Mouse (Mus musculus) hindbrain, embryonic 11.5 days (tissue): ENCODE measurements around the gene Slc9a7. TPM values are rescaled to one million over a fixed set of nuclear protein-coding genes. Genes with fewer than 3 reads are reported as not detected.

Experiments
- ATAC-seq: fragments of 200-750 bp; cut with Nextera tagmentation; 2 replicates; pipeline ENCODE4 v1.8.0; 2017; ENCODE audit warnings: mild to moderate bottlenecking, moderate TSS enrichment, moderate library complexity; ENCODE audit not compliant: low FRiP score
- DNase-seq: peaks from one replicate; pipeline ENCODE4 v3.0.0-alpha.2; 2015; ENCODE audit warnings: low spot score
- H3K27ac ChIP-seq: fragments of 300-500 bp; sonication (generic); 2 replicates; pipeline ENCODE4 v1.5.1; 2014; ENCODE audit warnings: mild to moderate bottlenecking, low read depth, low read length
- H3K27me3 ChIP-seq: fragments of 300-500 bp; sonication (generic); 2 replicates; pipeline ENCODE4 v1.6.1; 2014; ENCODE audit warnings: mild to moderate bottlenecking, low read length, moderate library complexity, mixed read lengths; ENCODE audit not compliant: control insufficient read depth, insufficient read depth
- H3K36me3 ChIP-seq: fragments of 300-500 bp; sonication (generic); 2 replicates; pipeline ENCODE4 v1.6.1; 2014; ENCODE audit warnings: mild to moderate bottlenecking, low read length, moderate library complexity, mixed read lengths; ENCODE audit not compliant: control insufficient read depth, insufficient read depth
- H3K4me1 ChIP-seq: fragments of 300-500 bp; sonication (generic); replicated peaks from 2 replicates; pipeline ENCODE4 v1.6.1; 2014; ENCODE audit warnings: low read length, mixed read lengths; ENCODE audit not compliant: control insufficient read depth, insufficient read depth
- H3K4me2 ChIP-seq: fragments of 300-500 bp; sonication (generic); replicated peaks from 2 replicates; pipeline ENCODE4 v1.6.1; 2014; ENCODE audit warnings: mild to moderate bottlenecking, low read depth, low read length
- H3K4me3 ChIP-seq: fragments of 300-500 bp; sonication (generic); 2 replicates; pipeline ENCODE4 v1.5.1; 2014; ENCODE audit warnings: low read depth, low read length
- H3K9ac ChIP-seq: fragments of 300-500 bp; sonication (generic); 2 replicates; pipeline ENCODE4 v1.6.1; 2014; ENCODE audit warnings: low read depth, low read length
- H3K9me3 ChIP-seq: fragments of 300-500 bp; sonication (generic); 2 replicates; pipeline ENCODE4 v1.6.1; 2016; ENCODE audit warnings: low read length; ENCODE audit not compliant: control insufficient read depth
- WGBS: fragments of 180-500 bp; shearing (Covaris S2); extraction: QIAGEN DNeasy Blood & Tissue Kit; methylation state at CpG from one replicate; pipeline ENCODE4 v1.1.7; 2014; 5-methylcytosine and 5-hydroxymethylcytosine counted together
- polyA plus RNA-seq: library from polyadenylated mRNA; unstranded; fragments of >200 nt; fragmentation: Nextera tagmentation; extraction: Ambion mirVana; gene quantifications from 2 replicates; pipeline ENCODE4 v1.2.1, GENCODE M21; 2014

Gene Slc9a7
- polyA plus RNA-seq, 1 experiment from 2014 or later: 2.1 TPM

- H3K4me1 ChIP-seq: no peaks in the 10 kb centered on the region
- ATAC-seq (no peak), DNase-seq (no peak)
- WGBS: 78% methylated on average over 2 of the region's 2 CpGs
- H3K36me3 ChIP-seq: no peaks in the 10 kb centered on the region
- no peaks in the 10 kb centered on the region for H3K9me3 ChIP-seq
- no peak overlapping the region for H3K27ac ChIP-seq
- no peak overlapping the region for H3K4me3 ChIP-seq
- H3K4me2 ChIP-seq: no peak overlapping the region
- H3K9ac ChIP-seq: no peak overlapping the region
- no peaks in the 10 kb centered on the region for H3K27me3 ChIP-seq
Measured at GRCm38 (mm10) chrX:20286254-20286653, 5.4 kb downstream of the Slc9a7 start.

GRCm38 (mm10) chrX:20279424-20279823, 12.2 kb downstream of the Slc9a7 start:
- DNase-seq (no peak), ATAC-seq (no peak)
- Histone ChIP-seq H3K9ac (no peak overlapping the region), H3K4me3 (no peak overlapping the region), H3K9me3 (no peaks in the 10 kb centered on the region), H3K4me2 (no peak overlapping the region), H3K27ac (no peak overlapping the region), H3K36me3 (no peaks in the 10 kb centered on the region), H3K27me3 (no peaks in the 10 kb centered on the region), H3K4me1 (no peaks in the 10 kb centered on the region)
- 83% methylated on average over 6 of the region's 6 CpGs for WGBS

GRCm38 (mm10) chrX:20273854-20274253, 17.8 kb downstream of the Slc9a7 start:
- H3K4me1 ChIP-seq: no peaks in the 10 kb centered on the region
- no peak for ATAC-seq
- no peaks in the 10 kb centered on the region for H3K9me3 ChIP-seq
- no peak for DNase-seq
- no peak overlapping the region for H3K9ac ChIP-seq
- no peak overlapping the region for H3K27ac ChIP-seq
- H3K4me2 ChIP-seq: no peak overlapping the region
- no peak overlapping the region for H3K4me3 ChIP-seq
- no peaks in the 10 kb centered on the region for H3K36me3 ChIP-seq
- no peaks in the 10 kb centered on the region for H3K27me3 ChIP-seq

GRCm38 (mm10) chrX:20271980-20272379, 19.6 kb downstream of the Slc9a7 start:
- Histone ChIP-seq H3K4me3 (no peak overlapping the region), H3K36me3 (no peaks in the 10 kb centered on the region), H3K27ac (no peak overlapping the region), H3K27me3 (no peaks in the 10 kb centered on the region), H3K9ac (no peak overlapping the region), H3K4me2 (no peak overlapping the region), H3K4me1 (no peaks in the 10 kb centered on the region), H3K9me3 (no peaks in the 10 kb centered on the region)
- no peak for ATAC-seq
- 48% methylated on average over 1 of the region's 1 CpGs for WGBS
- DNase-seq: no peak

DNA sequence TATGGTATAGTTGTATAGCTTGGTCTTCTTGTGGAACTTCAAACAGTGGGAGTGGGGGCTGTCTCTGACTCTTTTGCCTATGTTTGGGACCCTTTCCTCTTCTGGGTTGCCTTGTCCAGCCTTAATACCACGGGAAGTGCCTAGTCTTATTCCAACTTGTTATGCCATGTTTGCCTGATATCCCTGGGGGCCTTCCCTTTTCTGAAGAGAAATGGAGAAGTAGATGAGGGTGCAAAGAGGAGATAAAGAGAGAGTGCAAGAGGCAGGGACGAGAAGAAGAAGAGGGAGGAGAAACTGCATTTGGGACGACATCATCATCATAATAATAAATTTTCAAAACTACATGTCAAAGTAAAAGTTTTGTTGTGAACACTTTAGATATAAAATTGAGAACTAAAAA, 21.6 kb downstream of the Slc9a7 start:
- ATAC-seq (no peak), DNase-seq (no peak)
- Histone ChIP-seq H3K9ac (no peak overlapping the region), H3K4me1 (no peaks in the 10 kb centered on the region), H3K27ac (no peak overlapping the region), H3K4me3 (no peak overlapping the region), H3K4me2 (no peak overlapping the region), H3K36me3 (no peaks in the 10 kb centered on the region), H3K9me3 (no peaks in the 10 kb centered on the region), H3K27me3 (no peaks in the 10 kb centered on the region)
- 82% methylated on average over 3 of the region's 3 CpGs for WGBS

DNA sequence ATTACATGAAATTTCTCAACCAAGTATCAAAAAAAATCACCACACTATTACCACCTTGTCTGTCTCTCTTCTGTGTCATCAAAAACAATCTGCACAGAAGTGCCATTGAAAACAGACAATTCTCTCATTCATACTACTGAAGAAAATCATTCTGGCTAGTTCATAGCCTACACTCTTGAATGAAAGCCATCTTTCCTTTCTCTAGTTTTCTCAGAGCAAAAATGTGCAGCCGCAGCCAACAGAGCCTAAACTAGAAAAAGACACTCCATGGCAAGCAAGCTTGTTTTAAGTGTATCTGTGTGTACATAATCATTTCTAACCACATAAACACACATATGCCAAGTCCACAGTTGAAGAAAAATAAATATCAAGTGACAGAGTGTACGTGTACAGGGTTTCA, 27.2 kb downstream of the Slc9a7 start:
- no peaks in the 10 kb centered on the region for H3K9me3 ChIP-seq
- no peak overlapping the region for H3K4me3 ChIP-seq
- no peak overlapping the region for H3K4me2 ChIP-seq
- H3K36me3 ChIP-seq: no peaks in the 10 kb centered on the region
- no peaks in the 10 kb centered on the region for H3K27me3 ChIP-seq
- no peak overlapping the region for H3K27ac ChIP-seq
- no peaks in the 10 kb centered on the region for H3K4me1 ChIP-seq
- ATAC-seq (no peak), DNase-seq (no peak)
- 80% methylated on average over 2 of the region's 2 CpGs for WGBS
- H3K9ac ChIP-seq: no peak overlapping the region

DNA sequence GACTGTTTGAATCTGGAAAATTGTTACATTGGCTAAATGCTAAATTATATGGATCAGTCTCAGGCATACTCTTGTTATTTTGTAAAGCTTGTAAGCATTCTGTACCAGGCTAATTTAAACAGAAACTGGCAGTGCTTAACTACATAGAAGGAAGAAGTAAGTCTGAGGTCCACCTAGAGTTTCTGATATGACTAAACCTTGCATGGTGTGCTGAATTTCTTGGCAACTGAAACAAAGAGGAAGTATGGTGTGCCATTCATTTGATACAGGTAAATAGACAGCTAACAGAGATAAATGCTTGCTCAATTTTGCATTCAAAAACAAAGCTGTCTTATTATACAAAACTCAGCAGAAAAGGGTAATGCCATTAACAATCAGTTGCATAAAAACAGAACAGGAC, 63.5 kb downstream of the Slc9a7 start:
- no peak for ATAC-seq
- H3K27me3 ChIP-seq: no peaks in the 10 kb centered on the region
- no peaks in the 10 kb centered on the region for H3K36me3 ChIP-seq
- no peaks in the 10 kb centered on the region for H3K9me3 ChIP-seq
- no peak overlapping the region for H3K27ac ChIP-seq
- no peak overlapping the region for H3K4me2 ChIP-seq
- no peaks in the 10 kb centered on the region for H3K4me1 ChIP-seq
- DNase-seq: no peak
- H3K9ac ChIP-seq: no peak overlapping the region
- H3K4me3 ChIP-seq: no peak overlapping the region

DNA sequence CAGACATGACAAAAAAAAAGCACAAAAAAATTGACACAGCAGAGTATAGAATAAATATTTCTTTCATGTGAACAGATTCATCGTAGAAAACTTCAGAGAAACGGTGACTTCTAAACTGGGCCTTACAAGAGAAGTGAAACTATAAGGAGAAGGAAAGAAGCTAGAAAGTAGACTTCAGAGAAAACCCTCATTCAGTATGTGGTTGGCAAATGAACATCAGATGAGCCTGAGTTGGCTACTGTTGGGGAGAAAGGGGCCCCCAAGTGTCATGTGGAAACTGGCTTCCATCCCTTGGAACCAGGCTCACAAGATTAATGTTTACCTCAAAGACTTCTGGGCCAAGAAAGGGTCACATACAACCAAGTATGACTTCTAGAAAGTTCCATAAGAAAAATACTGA, 70.1 kb downstream of the Slc9a7 start:
- Histone ChIP-seq H3K4me2 (no peak overlapping the region), H3K4me3 (no peak overlapping the region), H3K36me3 (no peaks in the 10 kb centered on the region), H3K27me3 (no peaks in the 10 kb centered on the region), H3K9ac (no peak overlapping the region), H3K27ac (no peak overlapping the region), H3K4me1 (no peaks in the 10 kb centered on the region), H3K9me3 (no peaks in the 10 kb centered on the region)
- DNase-seq: no peak
- WGBS: 87% methylated on average over 2 of the region's 2 CpGs
- ATAC-seq: no peak

DNA sequence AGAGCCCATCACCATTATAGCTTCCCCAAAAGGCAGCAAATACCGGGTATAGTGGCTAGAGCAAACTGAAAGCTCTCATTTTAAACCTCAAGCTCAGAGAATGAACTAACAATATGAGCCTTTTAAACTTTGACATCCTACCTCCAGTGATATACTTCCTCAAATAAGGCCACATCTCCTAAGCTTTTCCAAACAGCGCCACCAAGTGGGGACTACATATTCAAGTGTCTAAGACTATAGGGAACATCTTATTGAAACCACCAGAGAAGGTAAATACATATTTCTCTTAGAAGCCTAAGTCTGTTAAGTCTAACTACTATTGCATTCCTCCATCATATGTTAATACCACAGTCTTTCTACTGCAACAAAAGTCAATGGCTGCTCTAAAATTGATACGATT, 106.0 kb downstream of the Slc9a7 start:
- Histone ChIP-seq H3K9ac (no peak overlapping the region), H3K27me3 (no peaks in the 10 kb centered on the region), H3K9me3 (no peaks in the 10 kb centered on the region), H3K4me1 (no peaks in the 10 kb centered on the region), H3K4me3 (no peak overlapping the region), H3K27ac (no peak overlapping the region), H3K36me3 (no peaks in the 10 kb centered on the region), H3K4me2 (no peak overlapping the region)
- 82% methylated on average over 3 of the region's 3 CpGs for WGBS
- ATAC-seq (no peak), DNase-seq (no peak)
